In genomic region chr6:7464346-7464745, GRCm38 (mm10) we compare ENCODE assay signal across 17 mouse cellular contexts.
DNase-seq lines count a peak whose midpoint lies in the region; TF ChIP-seq lines count a peak whose summit lies in the region.
"Had no signal": no experiment of that assay in that cellular context is flagged by ENCODE, and none has a peak within 500 bp of the region (broad histone marks: within the 10 kb centered on the region; RNA-seq: fewer than 3 reads in every experiment).

No protein-coding gene starts in this region.

- no peak for TF ChIP-seq POLR2A in myocyte (IDR thresholded peaks at IDR 0.05; ENCODE audit: insufficient read length, low read depth)

- DNase-seq in adrenal gland, adult 2 months: peak; percentile 5
- no peak for DNase-seq in adrenal gland, adult 8-10 months
- DNase-seq in cerebellum, postnatal 10 days: peak; percentile 13 to 25
- DNase-seq in cerebellum, postnatal 4 days (ENCODE audit: low spot score in 2 of 2): no peak
- DNase-seq in 3T3-L1 (ENCODE audit: low read depth, low spot score): peak; percentile 91
- DNase-seq in retina, embryonic 14.5 days (ENCODE audit: low spot score): no peak
- DNase-seq: layer of hippocampus, adult 9-11 months; lung, postnatal 14 days; right cerebral cortex, adult 18-20 months; spleen, adult 18-20 months; thymus, postnatal 25 days had no signal

- no peak overlapping the region for H3K4me3 ChIP-seq in myocyte
- H3K4me3 ChIP-seq: intestine, embryonic 15.5 days; liver, embryonic 15.5 days; midbrain, embryonic 10.5 days; midbrain, embryonic 15.5 days had no signal

- H3ac ChIP-seq in myocyte (ENCODE audit: control insufficient read depth, insufficient read length): no peak overlapping the region

- no peaks in the 10 kb centered on the region for H3K79me2 ChIP-seq in myocyte (ENCODE audit: control insufficient read depth, insufficient read depth)

- no peaks in the 10 kb centered on the region for H3K27me3 ChIP-seq in myocyte (ENCODE audit: control insufficient read depth, insufficient read depth, insufficient read length)
- H3K27me3 ChIP-seq: intestine, embryonic 15.5 days; liver, embryonic 15.5 days; midbrain, embryonic 15.5 days had no signal

- no peaks in the 10 kb centered on the region for H3K36me3 ChIP-seq in myocyte (ENCODE audit: control insufficient read depth, insufficient read depth)
- H3K36me3 ChIP-seq: intestine, embryonic 15.5 days; liver, embryonic 15.5 days; midbrain, embryonic 10.5 days; midbrain, embryonic 15.5 days had no signal

- peak overlapping the region; percentile 42 for H3K4me2 ChIP-seq in myocyte (ENCODE audit: low read depth)
- H3K4me2 ChIP-seq: intestine, embryonic 15.5 days; liver, embryonic 15.5 days; lung, embryonic 14.5 days; midbrain, embryonic 15.5 days had no signal

TF ChIP-seq in myocyte, 11 proteins besides CTCF, POLR2A, EP300 and RAD21:
- TF ChIP-seq TCF3 (IDR thresholded peaks at IDR 0.05; ENCODE audit: insufficient read length, low read depth) (no peak), E2F4 (IDR thresholded peaks at IDR 0.05; ENCODE audit: insufficient read depth) (no peak), REST (IDR thresholded peaks at IDR 0.05; ENCODE audit: insufficient read depth, insufficient read length) (no peak), MYOD1 (IDR thresholded peaks at IDR 0.05; ENCODE audit: control insufficient read depth in 1 of 3, insufficient read length in 2 of 3, low read depth in 2 of 3) (no peak), MAX (IDR thresholded peaks at IDR 0.05; ENCODE audit: low read depth) (no peak), SRF (IDR thresholded peaks at IDR 0.05; ENCODE audit: control insufficient read depth, insufficient read length, low read depth) (no peak), USF1 (IDR thresholded peaks at IDR 0.05; ENCODE audit: low read depth) (no peak), CEBPB (IDR thresholded peaks at IDR 0.05; ENCODE audit: insufficient read depth, poor library complexity, severe bottlenecking) (no peak), TCF12 (IDR thresholded peaks at IDR 0.05; ENCODE audit: insufficient read depth, poor library complexity, severe bottlenecking) (no peak), MYOG (IDR thresholded peaks at IDR 0.05; ENCODE audit: control insufficient read depth in 1 of 3, insufficient read depth in 1 of 3, insufficient read length in 2 of 3, low read depth in 2 of 3) (no peak)

Comparison
In these comparisons a context has a peak if more than half of its experiments do, and no peak if none do; other contexts are left out.
1. DNase-seq: peak in adrenal gland, adult 2 months (single experiment), cerebellum, postnatal 10 days (2 of 2) and 3T3-L1 (single experiment); none in adrenal gland, adult 8-10 months (single experiment), cerebellum, postnatal 4 days (0 of 2) and retina, embryonic 14.5 days (single experiment).